17 mouse cellular contexts compared by ENCODE assay signal in genomic region chr13:40703123-40703797, GRCm38 (mm10). TPM values are rescaled to one million over a fixed set of nuclear protein-coding genes. Genes with fewer than 3 reads are reported as not detected.
A peak's percentile ranks its signal among the peaks of the same experiment; 100 is the strongest.
DNase-seq lines count a peak whose midpoint lies in the region; ATAC-seq and TF ChIP-seq lines count a peak whose summit lies in the region.
"Had no signal": no experiment of that assay in that cellular context is flagged by ENCODE, and none has a peak within 500 bp of the region (broad histone marks: within the 10 kb centered on the region; RNA-seq: fewer than 3 reads in every experiment).

No protein-coding gene starts in this region.

- no peak overlapping the region for H3K27ac ChIP-seq in intestine, postnatal 0 days (ENCODE audit: low read depth, low read length)
- no peak overlapping the region for H3K27ac ChIP-seq in intestine, embryonic 16.5 days (ENCODE audit: low read length)
- no peak overlapping the region for H3K27ac ChIP-seq in embryonic facial prominence, embryonic 11.5 days (replicated peaks; ENCODE audit: low read depth, low read length)
- H3K27ac ChIP-seq in hindbrain, embryonic 15.5 days (replicated peaks), result no peak overlapping the region
- H3K27ac ChIP-seq in neural tube, embryonic 12.5 days, result 0 out of 2 replicates have a peak overlapping the region, but pooled peaks have one; percentile 10
- H3K27ac ChIP-seq: heart, embryonic 13.5 days; lung, embryonic 15.5 days had no signal

- peak overlapping the region; percentile 4; the same call in 1 of the 2 replicates for H3K4me3 ChIP-seq in intestine, postnatal 0 days (ENCODE audit: low read depth, low read length)
- H3K4me3 ChIP-seq in intestine, embryonic 16.5 days (ENCODE audit: low read length), result no peak overlapping the region
- no peak overlapping the region for H3K4me3 ChIP-seq in embryonic facial prominence, embryonic 11.5 days (ENCODE audit: low read depth, low read length)
- no peak overlapping the region for H3K4me3 ChIP-seq in hindbrain, embryonic 15.5 days
- H3K4me3 ChIP-seq in neural tube, embryonic 12.5 days, result peak overlapping the region; percentile 19; the same call in 1 of the 2 replicates
- H3K4me3 ChIP-seq: megakaryocyte, embryonic 14.5 days had no signal

- no peaks in the 10 kb centered on the region for H3K4me1 ChIP-seq in intestine, postnatal 0 days (replicated peaks; ENCODE audit: control insufficient read depth, insufficient read depth, low read length)
- no peaks in the 10 kb centered on the region for H3K4me1 ChIP-seq in intestine, embryonic 16.5 days (ENCODE audit: control insufficient read depth, insufficient read depth, low read length)
- peaks cover 6% of the 10 kb centered on the region; the same call in 1 of the 2 replicates for H3K4me1 ChIP-seq in embryonic facial prominence, embryonic 11.5 days (ENCODE audit: control insufficient read depth, insufficient read depth, low read length)
- peaks cover 23% of the 10 kb centered on the region for H3K4me1 ChIP-seq in hindbrain, embryonic 15.5 days (replicated peaks)
- peaks cover 34% of the 10 kb centered on the region for H3K4me1 ChIP-seq in neural tube, embryonic 12.5 days
- H3K4me1 ChIP-seq: megakaryocyte, embryonic 14.5 days had no signal

- H3K9me3 ChIP-seq in intestine, postnatal 0 days (ENCODE audit: control insufficient read depth), result no peaks in the 10 kb centered on the region
- no peaks in the 10 kb centered on the region for H3K9me3 ChIP-seq in intestine, embryonic 16.5 days (ENCODE audit: control insufficient read depth, low read length)
- no peaks in the 10 kb centered on the region for H3K9me3 ChIP-seq in embryonic facial prominence, embryonic 11.5 days (replicated peaks; ENCODE audit: control insufficient read depth, low read length)
- no peaks in the 10 kb centered on the region for H3K9me3 ChIP-seq in hindbrain, embryonic 15.5 days
- no peaks in the 10 kb centered on the region for H3K9me3 ChIP-seq in neural tube, embryonic 12.5 days
- H3K9me3 ChIP-seq: heart, embryonic 13.5 days; lung, embryonic 15.5 days had no signal

- TF ChIP-seq CTCF in intestine, postnatal 0 days (IDR thresholded peaks at IDR 0.05; ENCODE audit: low read depth), result no peak

- ATAC-seq in intestine, postnatal 0 days, result no peak
- no peak for ATAC-seq in intestine, embryonic 16.5 days
- no peak for ATAC-seq in embryonic facial prominence, embryonic 11.5 days (replicated peaks; ENCODE audit: insufficient number of reproducible peaks, low FRiP score, low TSS enrichment, low read depth)
- ATAC-seq in hindbrain, embryonic 15.5 days (ENCODE audit: low FRiP score, low read depth), result no peak
- peak; percentile 14; the same call in 1 of the 2 replicates for ATAC-seq in neural tube, embryonic 12.5 days (ENCODE audit: low FRiP score, low read depth)

- WGBS in intestine, postnatal 0 days, result 4% methylated on average over 19 of the region's 19 CpGs
- 3% methylated on average over 19 of the region's 19 CpGs for WGBS in intestine, embryonic 16.5 days
- WGBS in embryonic facial prominence, embryonic 11.5 days, result 3% methylated on average over 19 of the region's 19 CpGs
- WGBS in hindbrain, embryonic 15.5 days, result 2% methylated on average over 19 of the region's 19 CpGs
- WGBS in neural tube, embryonic 12.5 days, result 2% methylated on average over 19 of the region's 19 CpGs

- no peak overlapping the region for H3K9ac ChIP-seq in intestine, postnatal 0 days (ENCODE audit: low read depth, low read length)
- H3K9ac ChIP-seq in intestine, embryonic 16.5 days (ENCODE audit: low read depth, low read length), result no peak overlapping the region
- H3K9ac ChIP-seq in embryonic facial prominence, embryonic 11.5 days (replicated peaks; ENCODE audit: low read length), result no peak overlapping the region
- no peak overlapping the region for H3K9ac ChIP-seq in hindbrain, embryonic 15.5 days
- H3K9ac ChIP-seq in neural tube, embryonic 12.5 days, result no peak overlapping the region
- H3K9ac ChIP-seq: heart, embryonic 13.5 days; lung, embryonic 15.5 days had no signal

- peaks cover 87% of the 10 kb centered on the region for H3K27me3 ChIP-seq in intestine, postnatal 0 days (replicated peaks; ENCODE audit: control insufficient read depth, insufficient read depth, low read length)
- peaks cover 79% of the 10 kb centered on the region for H3K27me3 ChIP-seq in intestine, embryonic 16.5 days (replicated peaks; ENCODE audit: control insufficient read depth, insufficient read depth, low read length)
- peaks cover 50% of the 10 kb centered on the region for H3K27me3 ChIP-seq in embryonic facial prominence, embryonic 11.5 days (ENCODE audit: control insufficient read depth, insufficient read depth, low read length)
- peaks cover 76% of the 10 kb centered on the region for H3K27me3 ChIP-seq in hindbrain, embryonic 15.5 days
- H3K27me3 ChIP-seq in neural tube, embryonic 12.5 days (replicated peaks), result peaks cover 80% of the 10 kb centered on the region

- no peaks in the 10 kb centered on the region for H3K36me3 ChIP-seq in intestine, postnatal 0 days (ENCODE audit: control insufficient read depth, insufficient read depth)
- H3K36me3 ChIP-seq in intestine, embryonic 16.5 days (ENCODE audit: control insufficient read depth, insufficient read depth, low read length), result no peaks in the 10 kb centered on the region
- no peaks in the 10 kb centered on the region for H3K36me3 ChIP-seq in embryonic facial prominence, embryonic 11.5 days (replicated peaks; ENCODE audit: control insufficient read depth, insufficient read depth, low read depth, low read length)
- no peaks in the 10 kb centered on the region for H3K36me3 ChIP-seq in hindbrain, embryonic 15.5 days
- no peaks in the 10 kb centered on the region for H3K36me3 ChIP-seq in neural tube, embryonic 12.5 days
- H3K36me3 ChIP-seq: heart, embryonic 13.5 days; lung, embryonic 15.5 days had no signal

- peak; percentile 42 for DNase-seq in embryonic facial prominence, embryonic 11.5 days (ENCODE audit: low spot score)
- DNase-seq in layer of hippocampus, adult 11-12 months (ENCODE audit: low spot score), result no peak
- no peak for DNase-seq in spleen, postnatal 36 days (ENCODE audit: low spot score in 2 of 2)
- no peak for DNase-seq in Muller cell, postnatal 12 days (ENCODE audit: inconsistent ontology term)
- DNase-seq: adrenal gland, postnatal 25 days; cerebellum, postnatal 25 days; gastrocnemius, postnatal 14 days; kidney, postnatal 25 days; right cerebral cortex, postnatal 14 days; thymus, adult 2 months had no signal

- no peak overlapping the region for H3K4me2 ChIP-seq in intestine, postnatal 0 days (replicated peaks; ENCODE audit: low read depth)
- no peak overlapping the region for H3K4me2 ChIP-seq in intestine, embryonic 16.5 days (ENCODE audit: low read depth, low read length)
- no peak overlapping the region for H3K4me2 ChIP-seq in embryonic facial prominence, embryonic 11.5 days (ENCODE audit: low read depth, low read length)
- peak overlapping the region; percentile 55; the same call in 1 of the 2 replicates for H3K4me2 ChIP-seq in hindbrain, embryonic 15.5 days
- peak overlapping the region; percentile 48 for H3K4me2 ChIP-seq in neural tube, embryonic 12.5 days (replicated peaks)

RNA-seq across cellular contexts. Expression of gene Tfap2a, which starts 34.9 kb away (rescaled TPM):
- polyA plus RNA-seq in intestine, postnatal 0 days (2015; fragmentation: Nextera tagmentation; extraction: Ambion mirVana), result 0.04 and 0.07 TPM in 2 replicates
- 0.16 and 0.24 TPM in 2 replicates for polyA plus RNA-seq in intestine, embryonic 16.5 days (2015; fragmentation: Nextera tagmentation; extraction: Ambion mirVana)
- 7.7 and 8.4 TPM in 2 replicates for polyA plus RNA-seq in embryonic facial prominence, embryonic 11.5 days (2014; fragmentation: Nextera tagmentation; extraction: Ambion mirVana)
- polyA plus RNA-seq in hindbrain, embryonic 15.5 days (2015; fragmentation: Nextera tagmentation; extraction: Ambion mirVana), result 10.5 and 11.5 TPM in 2 replicates
- polyA plus RNA-seq in neural tube, embryonic 12.5 days (2016; fragmentation: Nextera tagmentation; extraction: Ambion mirVana), result 15.5 and 21.6 TPM in 2 replicates

Comparison
In these comparisons a context has a peak if more than half of its experiments do, and no peak if none do; other contexts are left out.
1. H3K4me3 ChIP-seq: peak in intestine, postnatal 0 days (single experiment) and neural tube, embryonic 12.5 days (single experiment); none in intestine, embryonic 16.5 days (single experiment), embryonic facial prominence, embryonic 11.5 days (single experiment) and hindbrain, embryonic 15.5 days (single experiment).
2. H3K4me2 ChIP-seq: peak in hindbrain, embryonic 15.5 days (single experiment) and neural tube, embryonic 12.5 days (single experiment); none in intestine, postnatal 0 days (single experiment), intestine, embryonic 16.5 days (single experiment) and embryonic facial prominence, embryonic 11.5 days (single experiment).